Mouse (Mus musculus) embryonic stem cell, embryonic (primary cell): ENCODE measurements around the gene H2afx.

Experiments
- CTCF ChIA-PET, 4 experiments: fragments of 300-600 bp in 2 of 4; fragments of 350-600 bp in 2 of 4; sonication (Branson Sonifier 250); formaldehyde crosslinking; loops; one replicate each; lab custom pipeline; 2022; ENCODE audit warnings: inconsistent platforms in 2 of 4; lab: Charles Lee
- POLR2A ChIA-PET, 4 experiments: fragments of 300-600 bp in 2 of 4; fragments of 350-600 bp in 2 of 4; sonication (Branson Sonifier 250); formaldehyde crosslinking; loops; one replicate each; lab custom pipeline; 2022; ENCODE audit warnings: antibody characterized with exemption in 4 of 4, inconsistent platforms in 1 of 4; lab: Charles Lee

The H2afx gene

GRCm38 (mm10) chr9:44342173-44342572 lies 7.7 kb downstream of the H2afx start:
- POLR2A ChIA-PET, result interaction anchor here in 3 of 4 experiments (0.6 to 8.5 kb wide), 22 partner anchors 7 to 284 kb away, joined by 3 to 446 read pairs (median 30); partner anchors contain the start of genes H2afx (in 3 of the 3), Hyou1 (in 3 of the 3), C2cd2l (in 2 of the 3) and Ccdc84 (in 2 of the 3)
- CTCF ChIA-PET, result interaction anchor here in 3 of 4 experiments (0.7 to 1.1 kb wide), 7 partner anchors 12 to 292 kb away, joined by 3 to 6 read pairs (median 3); partner anchors contain the start of genes C2cd2l (in 1 of the 3), Ccdc153 (in 1 of the 3) and Vps11 (in 1 of the 3)

- ChIA-PET POLR2A (interaction anchor here (1.0 to 8.5 kb wide), 26 partner anchors 8 to 212 kb away, joined by 3 to 446 read pairs (median 16); partner anchors contain the start of genes H2afx (in 4 of the 4), Hyou1 (in 3 of the 4), C2cd2l (in 2 of the 4) and Ccdc84 (in 2 of the 4)), CTCF (interaction anchor here in 3 of 4 experiments (0.7 to 1.3 kb wide), 8 partner anchors 11 to 292 kb away, joined by 3 to 6 read pairs (median 3); partner anchors contain the start of genes C2cd2l (in 1 of the 3), Ccdc153 (in 1 of the 3) and Vps11 (in 1 of the 3))
Observed at GRCm38 (mm10) chr9:44342605-44343004, 8.1 kb downstream of the H2afx start.

GRCm38 (mm10) chr9:44343290-44343689 lies 8.8 kb downstream of the H2afx start:
- POLR2A ChIA-PET, result interaction anchor here (0.6 to 8.5 kb wide), 62 partner anchors 8 to 422 kb away, joined by 3 to 446 read pairs (median 5); partner anchors contain the start of genes C2cd2l (in 4 of the 4), H2afx (in 4 of the 4), Dpagt1 (in 3 of the 4) and Hyou1 (in 3 of the 4)

GRCm38 (mm10) chr9:44343781-44344421 lies 9.4 kb downstream of the H2afx start, which contains the start of gene Hmbs:
Gene Hmbs, minus strand, starts transcription at chr9:44344228.
- CTCF ChIA-PET, result interaction anchor here (0.6 to 1.9 kb wide), 19 partner anchors 8 to 235 kb away, joined by 3 to 13 read pairs (median 4); partner anchors contain the start of genes Vps11 (in 3 of the 4), Dpagt1 (in 1 of the 4), H2afx (in 1 of the 4) and Hyou1 (in 1 of the 4)
- POLR2A ChIA-PET, result interaction anchor here (0.6 to 8.5 kb wide), 68 partner anchors 9 to 923 kb away, joined by 3 to 446 read pairs (median 5); partner anchors contain the start of genes C2cd2l (in 4 of the 4), H2afx (in 4 of the 4), Dpagt1 (in 3 of the 4) and Hyou1 (in 3 of the 4)

More at GRCm38 (mm10) chr9:44343290-44343689, 8.8 kb downstream of the H2afx start:
- CTCF ChIA-PET, result interaction anchor here (0.6 to 1.9 kb wide), 18 partner anchors 9 to 249 kb away, joined by 3 to 13 read pairs (median 4); partner anchors contain the start of genes Vps11 (in 3 of the 4), Dpagt1 (in 1 of the 4), H2afx (in 1 of the 4) and Hyou1 (in 1 of the 4)

- ChIA-PET POLR2A (interaction anchor here (0.7 to 8.5 kb wide), 32 partner anchors 8 to 289 kb away, joined by 3 to 446 read pairs (median 8); partner anchors contain the start of genes H2afx (in 4 of the 4), C2cd2l (in 2 of the 4), Ccdc84 (in 2 of the 4) and Dpagt1 (in 2 of the 4)), CTCF (interaction anchor here in 2 of 4 experiments (0.5 to 2.9 kb wide), 7 partner anchors 16 to 393 kb away, joined by 3 to 12 read pairs (median 4); partner anchors contain the start of gene Vps11 (in 2 of the 2))
Observed at GRCm38 (mm10) chr9:44345570-44346433, 11.3 kb downstream of the H2afx start.

- CTCF ChIA-PET, result interaction anchor here in 2 of 4 experiments (0.6 to 2.9 kb wide), 5 partner anchors 8 to 36 kb away, joined by 3 to 12 read pairs (median 5); partner anchors contain the start of gene Vps11 (in 1 of the 2)
- POLR2A ChIA-PET, result interaction anchor here (0.5 to 8.5 kb wide), 34 partner anchors 8 to 550 kb away, joined by 3 to 446 read pairs (median 6); partner anchors contain the start of genes H2afx (in 4 of the 4), Hyou1 (in 3 of the 4), C2cd2l (in 2 of the 4) and Ccdc84 (in 2 of the 4)
Observed at GRCm38 (mm10) chr9:44347166-44347565, 12.7 kb downstream of the H2afx start.

GRCm38 (mm10) chr9:44347621-44348020 lies 13.1 kb downstream of the H2afx start:
- ChIA-PET POLR2A (interaction anchor here (0.5 to 8.5 kb wide), 27 partner anchors 8 to 550 kb away, joined by 3 to 446 read pairs (median 6); partner anchors contain the start of genes H2afx (in 4 of the 4), Hyou1 (in 3 of the 4), Vps11 (in 3 of the 4) and C2cd2l (in 2 of the 4)), CTCF (interaction anchor here in 1 of 4 experiments (0.7 to 2.9 kb wide), 5 partner anchors 9 to 363 kb away, joined by 3 to 12 read pairs (median 3); partner anchors contain the start of gene Vps11)

- POLR2A ChIA-PET, result interaction anchor here (0.5 to 8.5 kb wide), 23 partner anchors 9 to 222 kb away, joined by 3 to 446 read pairs (median 5); partner anchors contain the start of genes H2afx (in 4 of the 4), Vps11 (in 3 of the 4), Hyou1 (in 2 of the 4) and Dpagt1 (in 1 of the 4)
- CTCF ChIA-PET, result interaction anchor here (0.5 to 2.5 kb wide), 15 partner anchors 10 to 1495 kb away, joined by 3 to 8 read pairs (median 3); partner anchors contain the start of genes H2afx (in 2 of the 4) and Vps11 (in 2 of the 4)
Observed at GRCm38 (mm10) chr9:44348546-44348945, 14.1 kb downstream of the H2afx start.

- POLR2A ChIA-PET, result interaction anchor here in 3 of 4 experiments (0.6 to 6.3 kb wide), 8 partner anchors 10 to 37 kb away, joined by 3 to 82 read pairs (median 12); partner anchors contain the start of genes H2afx (in 2 of the 3), Vps11 (in 2 of the 3), C2cd2l (in 1 of the 3) and Dpagt1 (in 1 of the 3)
Observed at GRCm38 (mm10) chr9:44351396-44351795, 16.9 kb downstream of the H2afx start.

GRCm38 (mm10) chr9:44352337-44352736 lies 17.8 kb downstream of the H2afx start:
- POLR2A ChIA-PET, result interaction anchor here (0.6 to 6.3 kb wide), 25 partner anchors 8 to 238 kb away, joined by 3 to 82 read pairs (median 6); partner anchors contain the start of genes C2cd2l (in 3 of the 4), H2afx (in 3 of the 4), Vps11 (in 3 of the 4) and Dpagt1 (in 2 of the 4)
- CTCF ChIA-PET, result interaction anchor here in 3 of 4 experiments (0.6 to 2.7 kb wide), 5 partner anchors 9 to 278 kb away, joined by 3 to 14 read pairs (median 3); partner anchors contain the start of gene Vps11 (in 1 of the 3)

More at GRCm38 (mm10) chr9:44351396-44351795, 16.9 kb downstream of the H2afx start:
- CTCF ChIA-PET, result interaction anchor here in 2 of 4 experiments (0.6 to 1.0 kb wide), 2 partner anchors 10 to 225 kb away, joined by 3 to 4 read pairs; partner anchors contain the start of gene Vps11 (in 1 of the 2)

GRCm38 (mm10) chr9:44353142-44353541 lies 18.6 kb downstream of the H2afx start:
- ChIA-PET POLR2A (interaction anchor here (0.6 to 6.3 kb wide), 32 partner anchors 8 to 244 kb away, joined by 3 to 82 read pairs (median 4); partner anchors contain the start of genes C2cd2l (in 3 of the 4), H2afx (in 3 of the 4), Vps11 (in 3 of the 4) and Dpagt1 (in 2 of the 4)), CTCF (interaction anchor here in 2 of 4 experiments (0.7 to 2.7 kb wide), 7 partner anchors 9 to 234 kb away, joined by 3 to 14 read pairs (median 3); partner anchors contain the start of genes Hmbs (in 1 of the 2), Hyou1 (in 1 of the 2) and Vps11 (in 1 of the 2))

- POLR2A ChIA-PET, result interaction anchor here in 1 of 4 experiments (5.9 to 8.7 kb wide), 2 partner anchors 12 to 21 kb away, joined by 100 to 120 read pairs; partner anchors contain the start of genes H2afx and Hmbs
- CTCF ChIA-PET, result no interaction called here
Observed at GRCm38 (mm10) chr9:44357207-44357606, 22.7 kb downstream of the H2afx start.

- POLR2A ChIA-PET, result interaction anchor here (0.6 to 8.7 kb wide), 113 partner anchors 7 to 1677 kb away, joined by 3 to 120 read pairs (median 4); partner anchors contain the start of genes Hyou1 (in 4 of the 4), C2cd2l (in 3 of the 4), Cbl (in 3 of the 4) and Dpagt1 (in 3 of the 4)
- CTCF ChIA-PET, result interaction anchor here (0.5 to 2.6 kb wide), 71 partner anchors 8 to 965 kb away, joined by 3 to 29 read pairs (median 4); partner anchors contain the start of genes Hmbs (in 3 of the 4), Hyou1 (in 3 of the 4), Bcl9l (in 2 of the 4) and Cbl (in 2 of the 4)
Observed at GRCm38 (mm10) chr9:44361190-44361917, 26.9 kb downstream of the H2afx start, which contains the start of gene Vps11. Gene Vps11, minus strand, starts transcription at chr9:44361670.

GRCm38 (mm10) chr9:44361931-44362330 lies 27.4 kb downstream of the H2afx start:
- POLR2A ChIA-PET, result interaction anchor here (0.6 to 8.7 kb wide), 97 partner anchors 8 to 1677 kb away, joined by 3 to 120 read pairs (median 5); partner anchors contain the start of genes Hyou1 (in 4 of the 4), Cbl (in 3 of the 4), Dpagt1 (in 3 of the 4) and H2afx (in 3 of the 4)

More at GRCm38 (mm10) chr9:44361931-44362330, 27.4 kb downstream of the H2afx start:
- CTCF ChIA-PET, result interaction anchor here (0.6 to 2.6 kb wide), 61 partner anchors 9 to 965 kb away, joined by 3 to 29 read pairs (median 4); partner anchors contain the start of genes Hyou1 (in 3 of the 4), Bcl9l (in 2 of the 4), H2afx (in 2 of the 4) and Hmbs (in 2 of the 4)
